In genomic region chr6:85186033-85186743, GRCm38 (mm10) we compare ENCODE assay signal across 10 mouse cellular contexts. TPM values are rescaled to one million over a fixed set of nuclear protein-coding genes. Genes with fewer than 3 reads are reported as not detected.
DNase-seq lines count a peak whose midpoint lies in the region; ATAC-seq and TF ChIP-seq lines count a peak whose summit lies in the region.
"Had no signal": no experiment of that assay in that cellular context is flagged by ENCODE, and none has a peak within 500 bp of the region (broad histone marks: within the 10 kb centered on the region; RNA-seq: fewer than 3 reads in every experiment).

No protein-coding gene starts in this region.

- peak overlapping the region; percentile 55 for H3K4me3 ChIP-seq in left cerebral cortex, adult 2 months
- peak overlapping the region; percentile 39 for H3K4me3 ChIP-seq in embryonic facial prominence, embryonic 14.5 days (ENCODE audit: low read depth, low read length)
- H3K4me3 ChIP-seq in kidney, embryonic 15.5 days (replicated peaks): peak overlapping the region; percentile 48
- H3K4me3 ChIP-seq in neural tube, embryonic 11.5 days (ENCODE audit: low read depth, low read length): peak overlapping the region; percentile 4; the same call in 1 of the 2 replicates

- H3K4me2 ChIP-seq in embryonic facial prominence, embryonic 14.5 days (ENCODE audit: low read depth, low read length): peak overlapping the region; percentile 73
- peak overlapping the region; percentile 82 for H3K4me2 ChIP-seq in kidney, embryonic 15.5 days
- no peak overlapping the region for H3K4me2 ChIP-seq in neural tube, embryonic 11.5 days (ENCODE audit: low read depth)

- H3K9ac ChIP-seq in embryonic facial prominence, embryonic 14.5 days (ENCODE audit: low read depth, low read length): no peak overlapping the region
- no peak overlapping the region for H3K9ac ChIP-seq in kidney, embryonic 15.5 days
- H3K9ac ChIP-seq in neural tube, embryonic 11.5 days (ENCODE audit: low read length): no peak overlapping the region

- 2% methylated on average over 33 of the region's 33 CpGs for WGBS in embryonic facial prominence, embryonic 14.5 days
- 2% methylated on average over 33 of the region's 33 CpGs for WGBS in kidney, embryonic 15.5 days
- WGBS in neural tube, embryonic 11.5 days: under 1% methylated on average over 33 of the region's 33 CpGs

- intact Hi-C loops in left cerebral cortex, adult 2 months (cut with DNase I): loop anchor here (2.0 kb wide), 2 partner anchors 57 to 91 kb away; no protein-coding TSS in a partner anchor
- intact Hi-C loops in left cerebral cortex, postnatal 10 days (cut with DNase I): no loop called here

- no peaks in the 10 kb centered on the region for H3K9me3 ChIP-seq in embryonic facial prominence, embryonic 14.5 days (ENCODE audit: control insufficient read depth, low read length)
- H3K9me3 ChIP-seq in kidney, embryonic 15.5 days (replicated peaks): no peaks in the 10 kb centered on the region
- H3K9me3 ChIP-seq in neural tube, embryonic 11.5 days (ENCODE audit: control insufficient read depth, low read length): no peaks in the 10 kb centered on the region

- no peak for ATAC-seq in embryonic facial prominence, embryonic 14.5 days (ENCODE audit: low read depth)
- ATAC-seq in kidney, embryonic 15.5 days (replicated peaks; ENCODE audit: low FRiP score): no peak
- ATAC-seq in neural tube, embryonic 11.5 days (ENCODE audit: insufficient read depth, low FRiP score, low TSS enrichment): no peak

- H3K27me3 ChIP-seq in embryonic facial prominence, embryonic 14.5 days (replicated peaks; ENCODE audit: control insufficient read depth, insufficient read depth, low read length): peaks cover 72% of the 10 kb centered on the region
- peaks cover 83% of the 10 kb centered on the region for H3K27me3 ChIP-seq in kidney, embryonic 15.5 days
- H3K27me3 ChIP-seq in neural tube, embryonic 11.5 days (ENCODE audit: control insufficient read depth, insufficient read depth, low read length): peaks cover 71% of the 10 kb centered on the region

- H3K27ac ChIP-seq in left cerebral cortex, adult 2 months: no peak overlapping the region
- no peak overlapping the region for H3K27ac ChIP-seq in embryonic facial prominence, embryonic 14.5 days (replicated peaks; ENCODE audit: low read depth, low read length)
- H3K27ac ChIP-seq in kidney, embryonic 15.5 days: no peak overlapping the region
- no peak overlapping the region for H3K27ac ChIP-seq in neural tube, embryonic 11.5 days (ENCODE audit: low read depth, low read length)

- H3K36me3 ChIP-seq in embryonic facial prominence, embryonic 14.5 days (ENCODE audit: control insufficient read depth, insufficient read depth, low read length): no peaks in the 10 kb centered on the region
- H3K36me3 ChIP-seq in kidney, embryonic 15.5 days: no peaks in the 10 kb centered on the region
- no peaks in the 10 kb centered on the region for H3K36me3 ChIP-seq in neural tube, embryonic 11.5 days (ENCODE audit: control insufficient read depth, insufficient read depth, low read length)

- H3K4me1 ChIP-seq in embryonic facial prominence, embryonic 14.5 days (ENCODE audit: control insufficient read depth, insufficient read depth, low read length): peaks cover 7% of the 10 kb centered on the region
- peaks cover 49% of the 10 kb centered on the region for H3K4me1 ChIP-seq in kidney, embryonic 15.5 days
- peaks cover 17% of the 10 kb centered on the region for H3K4me1 ChIP-seq in neural tube, embryonic 11.5 days (ENCODE audit: control insufficient read depth, insufficient read depth, low read length)

- DNase-seq in left cerebral cortex, adult 2 months (ENCODE audit: extremely low spot score in 1 of 2, low spot score in 2 of 2): peak in 1 of 2 experiments; percentile 25
- DNase-seq in left cerebral cortex, adult 11 months (ENCODE audit: low spot score): no peak
- no peak for DNase-seq in embryonic facial prominence, embryonic 14.5 days (ENCODE audit: low spot score)
- peak; percentile 37 for DNase-seq in neural tube, embryonic 11.5 days (ENCODE audit: low spot score)
- no peak for DNase-seq in left cerebral cortex, postnatal 10 days (ENCODE audit: extremely low spot score in 1 of 2, low spot score in 2 of 2)
- DNase-seq in layer of hippocampus, adult 9-10 months (ENCODE audit: low spot score): no peak
- no peak for DNase-seq in spleen, postnatal 4 days (ENCODE audit: low spot score in 2 of 2)
- DNase-seq: right cerebral cortex, postnatal 14 days had no signal

- TF ChIP-seq CTCF in left cerebral cortex, adult 2 months (IDR thresholded peaks at IDR 0.05): no peak

RNA-seq across cellular contexts. Expression of gene Emx1, which starts 1.1 kb away (rescaled TPM):
- 10 to 100 TPM; 32.8 to 40.1 TPM for total RNA-seq in left cerebral cortex, adult 2 months (2021)
- polyA plus RNA-seq in embryonic facial prominence, embryonic 14.5 days (2014; fragmentation: Nextera tagmentation; extraction: Ambion mirVana): 0.11 TPM in 1 of 2 replicates, not detected in the other
- polyA plus RNA-seq in kidney, embryonic 15.5 days (2015; fragmentation: Nextera tagmentation; extraction: Ambion mirVana): 12.1 and 12.9 TPM in 2 replicates
- polyA plus RNA-seq in neural tube, embryonic 11.5 days (2014; fragmentation: Nextera tagmentation; extraction: Ambion mirVana): not detected in 2 replicates
- total RNA-seq in left cerebral cortex, postnatal 10 days (2021): 10 to 100 TPM; 40.6 to 46.0 TPM
- total RNA-seq: MEL had no signal

RNA-seq across cellular contexts. Expression of gene Spr, which starts 48.6 kb away (rescaled TPM):
- total RNA-seq in left cerebral cortex, adult 2 months (2021): 10 to 100 TPM; 40.8 to 41.6 TPM
- 54.5 and 59.2 TPM in 2 replicates for polyA plus RNA-seq in embryonic facial prominence, embryonic 14.5 days (2014; fragmentation: Nextera tagmentation; extraction: Ambion mirVana)
- polyA plus RNA-seq in kidney, embryonic 15.5 days (2015; fragmentation: Nextera tagmentation; extraction: Ambion mirVana): 64.0 and 66.6 TPM in 2 replicates
- polyA plus RNA-seq in neural tube, embryonic 11.5 days (2014; fragmentation: Nextera tagmentation; extraction: Ambion mirVana): 46.8 and 52.4 TPM in 2 replicates
- total RNA-seq in left cerebral cortex, postnatal 10 days (2021): 10 to 100 TPM; 39.0 to 41.6 TPM

Comparison
In these comparisons a context has a peak if more than half of its experiments do, and no peak if none do; other contexts are left out.
1. H3K4me3 ChIP-seq: peak in every context shown above with its lines; median percentile 55 in left cerebral cortex, adult 2 months; 48 in kidney, embryonic 15.5 days; 39 in embryonic facial prominence, embryonic 14.5 days; 4 in neural tube, embryonic 11.5 days.
2. RNA of gene Emx1, which starts 1.1 kb away (polyA plus RNA-seq): 12.1 to 12.9 TPM in kidney, embryonic 15.5 days; 0.11 TPM in embryonic facial prominence, embryonic 14.5 days and not detected in neural tube, embryonic 11.5 days; every median in the first group is over 10 times any median in the second.